Mouse (Mus musculus) heart, adult 2 months (tissue): ENCODE measurements around the gene Zfp618.

Experiments used
- CTCF ChIP-seq: fragments of 200-600 bp; IDR thresholded peaks from 2 replicates; pipeline ENCODE4 v1.8.1; 2022; ENCODE audit warnings: antibody characterized with exemption, mild to moderate bottlenecking, moderate library complexity
- EP300 ChIP-seq: fragments of 200-500 bp; IDR thresholded peaks from 2 replicates; pipeline ENCODE4 v1.6.1; 2011; ENCODE audit warnings: low read depth, low read length, control low read depth; ENCODE audit not compliant: insufficient read depth
- POLR2A ChIP-seq: fragments of 200-500 bp; IDR thresholded peaks from 2 replicates; pipeline ENCODE4 v1.6.1; 2011; ENCODE audit warnings: mild to moderate bottlenecking, low read depth, low read length, control low read depth; ENCODE audit not compliant: insufficient read depth

- TF ChIP-seq CTCF (no peak), POLR2A (no peak), EP300 (no peak)
Measured at GRCm38 (mm10) chr4:63038937-63039336, 73.6 kb downstream of the Zfp618 start.
